Mouse (Mus musculus) neutrophil, adult 5-6 weeks (primary cell): ENCODE measurements around the gene Gm10382. TPM values are rescaled to one million over a fixed set of nuclear protein-coding genes. Genes with fewer than 3 reads are reported as not detected.

Experiments
- total RNA-seq: library from RNA; stranded (forward); fragments of 200-1000 nt; gene quantifications from 2 replicates; pipeline ENCODE4 v1.2.3, GENCODE M21; 2017

The Gm10382 gene
- total RNA-seq, 1 experiment from 2014 or later: 1.4 TPM

Other genes with a start within 250 kb of the Gm10382 start
- gene Ncor2, start 210.1 kb upstream of the Gm10382 start, total RNA-seq: 16.9 and 23.6 TPM in 2 replicates
- gene Scarb1, start 48.2 kb upstream of the Gm10382 start, total RNA-seq: 9.9 and 11.4 TPM in 2 replicates
- 672 and 724 TPM in 2 replicates for gene Ubc, start 880 bp downstream of the Gm10382 start, total RNA-seq
- 36.2 and 47.8 TPM in 2 replicates for gene Dhx37, start 44.8 kb downstream of the Gm10382 start, total RNA-seq
- gene Bri3bp, start 52.2 kb downstream of the Gm10382 start, total RNA-seq: 9.7 and 10.1 TPM in 2 replicates
- 31.8 and 56.4 TPM in 2 replicates for gene Aacs, start 86.5 kb downstream of the Gm10382 start, total RNA-seq
- 0.93 and 1.5 TPM in 2 replicates for gene Tmem132b, start 142.5 kb downstream of the Gm10382 start, total RNA-seq